Mouse (Mus musculus): ENCODE data around the gene Mmp24.
A peak's percentile ranks its signal among the peaks of the same experiment; 100 is the strongest.
"Not testable (repeated sequence)": the region's sequence is repeated elsewhere in the genome, so short reads cannot be mapped to it uniquely, and the experiment has no call there.

Gene Mmp24

GRCm38 (mm10) chr2:155814829-155815228 lies 39.7 kb downstream of the Mmp24 start:
- no peak for DNase-seq (ENCODE audit: low read depth)

- no peak for DNase-seq (ENCODE audit: low read depth)
These were observed 41.0 kb downstream of the Mmp24 start for GRCm38 (mm10) chr2:155816179-155816578.

- DNase-seq (ENCODE audit: low read depth), result no peak
These were observed 42.4 kb downstream of the Mmp24 start for GRCm38 (mm10) chr2:155817301-155818245.

GRCm38 (mm10) chr2:155818596-155819391 lies 43.7 kb downstream of the Mmp24 start:
- DNase-seq (ENCODE audit: low read depth), result peak; percentile 97

GRCm38 (mm10) chr2:155819392-155819448 lies 44.1 kb downstream of the Mmp24 start, which contains the start of gene BC029722:
Gene BC029722 (minus strand): TSS chr2:155819426.
- no peak for DNase-seq (ENCODE audit: low read depth)

- no peak for DNase-seq (ENCODE audit: low read depth)
These were observed 44.5 kb downstream of the Mmp24 start for GRCm38 (mm10) chr2:155819449-155820251.

GRCm38 (mm10) chr2:155820779-155821178 lies 45.6 kb downstream of the Mmp24 start:
- no peak for DNase-seq (ENCODE audit: low read depth)

GRCm38 (mm10) chr2:155823722-155824121 lies 48.6 kb downstream of the Mmp24 start:
- no peak for DNase-seq (ENCODE audit: low read depth)

- no peak for DNase-seq (ENCODE audit: low read depth)
These were observed 50.9 kb downstream of the Mmp24 start for GRCm38 (mm10) chr2:155825904-155826629.

GRCm38 (mm10) chr2:155826630-155827424 lies 51.7 kb downstream of the Mmp24 start, which contains the start of gene Eif6:
Gene Eif6 (minus strand): TSS chr2:155826925.
- peak; percentile 87 for DNase-seq (ENCODE audit: low read depth)

- DNase-seq (ENCODE audit: low read depth), result no peak
These were observed 55.7 kb downstream of the Mmp24 start for GRCm38 (mm10) chr2:155830841-155831240.

- no peak for DNase-seq (ENCODE audit: low read depth)
These were observed 56.2 kb downstream of the Mmp24 start for GRCm38 (mm10) chr2:155831302-155831701.

GRCm38 (mm10) chr2:155832087-155832486 lies 56.9 kb downstream of the Mmp24 start:
- not testable (repeated sequence) for DNase-seq (ENCODE audit: low read depth)

GRCm38 (mm10) chr2:155834732-155835131 lies 59.6 kb downstream of the Mmp24 start, which contains the start of gene Fam83c:
Gene Fam83c (minus strand): TSS chr2:155834854.
- no peak for DNase-seq (ENCODE audit: low read depth)

GRCm38 (mm10) chr2:155837961-155838360 lies 62.8 kb downstream of the Mmp24 start:
- DNase-seq (ENCODE audit: low read depth), result no peak

- DNase-seq (ENCODE audit: low read depth), result no peak
These were observed 63.8 kb downstream of the Mmp24 start for GRCm38 (mm10) chr2:155838961-155839360.

- no peak for DNase-seq (ENCODE audit: low read depth)
These were observed 71.8 kb downstream of the Mmp24 start for GRCm38 (mm10) chr2:155846930-155847329.

- peak; percentile 83 for DNase-seq (ENCODE audit: low read depth)
These were observed 73.1 kb downstream of the Mmp24 start for GRCm38 (mm10) chr2:155848291-155848690.

- DNase-seq (ENCODE audit: low read depth), result no peak
These were observed 74.3 kb downstream of the Mmp24 start for GRCm38 (mm10) chr2:155849464-155849863.

- no peak for DNase-seq (ENCODE audit: low read depth)
These were observed 75.0 kb downstream of the Mmp24 start for GRCm38 (mm10) chr2:155850120-155850519.

GRCm38 (mm10) chr2:155852536-155852935 lies 77.4 kb downstream of the Mmp24 start:
- DNase-seq (ENCODE audit: low read depth), result no peak
